Comparison of ENCODE assay signal across 11 mouse cellular contexts in the genomic region with DNA sequence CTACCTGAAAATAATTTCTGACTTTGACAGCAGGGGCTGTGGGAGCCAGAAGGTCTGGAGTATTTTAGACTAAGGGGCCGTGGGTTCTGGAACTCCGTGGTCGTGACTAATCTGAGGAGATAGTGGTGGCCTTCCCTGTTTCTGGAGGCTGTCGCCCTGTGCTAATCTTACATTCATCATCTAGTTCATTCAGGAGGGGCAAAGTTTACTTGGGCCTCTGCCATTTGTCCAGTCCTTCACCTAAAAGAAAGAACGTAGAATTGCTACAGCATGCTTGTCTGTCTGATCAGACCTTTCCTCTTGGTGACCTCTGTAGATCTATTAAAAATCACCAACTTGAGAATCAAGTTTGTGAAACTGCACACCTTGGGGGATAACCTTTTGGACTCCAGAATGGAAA. TPM values are rescaled to one million over a fixed set of nuclear protein-coding genes. Genes with fewer than 3 reads are reported as not detected.
"Had no signal": no experiment of that assay in that cellular context is flagged by ENCODE, and none has a peak within 500 bp of the region (broad histone marks: within the 10 kb centered on the region; RNA-seq: fewer than 3 reads in every experiment).

No protein-coding gene starts in this region.

- DNase-seq: left cerebral cortex, postnatal 4 days; lung, adult 18-20 months; right cerebral cortex, adult 18-20 months; right cerebral cortex, postnatal 25 days; thymus, postnatal 36 days had no signal

RNA-seq across cellular contexts. Expression of gene Lamb1, which starts 17.2 kb away (rescaled TPM):
- total RNA-seq: megakaryocyte-erythroid progenitor cell, adult 5-6 weeks had no signal

RNA-seq across cellular contexts. Expression of gene Gm6993, which starts 41.7 kb away (rescaled TPM):
- total RNA-seq: layer of hippocampus, adult 8-10 months; layer of hippocampus, postnatal 14 days; left cerebral cortex, adult 18-20 months; left cerebral cortex, postnatal 10 days; left cerebral cortex, postnatal 4 days; liver, adult 2 months; megakaryocyte-erythroid progenitor cell, adult 5-6 weeks had no signal
